Mouse (Mus musculus) right cerebral cortex, postnatal 4 days (tissue): Measurements from ENCODE around the gene Fmnl2.

Experiments used
- DNase-seq: peaks from one replicate; pipeline ENCODE4 v3.0.0-alpha.2; 2022

Fmnl2 gene

GRCm38 (mm10) chr2:52866151-52866550 lies 8.5 kb downstream of the Fmnl2 start:
- no peak for DNase-seq

DNA sequence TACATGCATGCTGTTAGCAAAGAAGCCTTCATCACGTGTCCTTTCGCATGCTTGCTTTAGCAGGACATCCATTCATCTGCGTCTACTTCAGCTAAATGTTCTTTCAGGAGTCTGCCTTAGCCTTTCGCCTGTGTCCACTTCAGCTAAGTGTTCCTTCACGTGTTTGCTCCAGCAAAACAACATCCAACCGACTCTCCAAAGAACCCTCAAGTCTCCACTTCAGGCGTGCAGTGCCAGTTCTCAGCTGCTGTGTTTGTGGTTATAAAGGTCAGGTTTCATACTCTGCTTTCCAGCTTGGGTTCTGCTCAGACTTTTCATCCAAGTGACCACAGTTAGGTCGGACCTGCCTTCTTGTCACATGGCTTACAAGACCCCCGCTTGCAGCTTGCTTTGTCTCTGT lies 10.1 kb downstream of the Fmnl2 start:
- no peak for DNase-seq

DNA sequence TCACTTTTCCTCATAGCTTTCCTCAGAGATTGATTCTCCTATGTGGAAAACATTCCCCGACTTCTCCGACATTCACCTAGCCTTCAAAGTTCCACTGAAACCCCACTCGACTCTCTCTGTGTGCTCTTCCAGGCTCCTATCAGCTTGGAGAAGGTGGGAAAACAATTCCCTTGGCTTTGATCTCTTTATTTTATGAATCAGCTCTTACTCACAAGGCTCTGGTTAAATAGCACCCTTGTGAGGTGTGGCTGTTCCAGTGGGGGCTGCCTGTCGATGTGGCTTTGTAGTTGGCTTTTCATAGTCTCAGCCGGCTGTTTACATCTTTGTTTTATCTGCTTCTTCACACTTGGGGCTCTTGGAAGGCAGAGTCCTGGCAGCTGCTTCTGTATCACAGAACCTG lies 10.5 kb downstream of the Fmnl2 start:
- no peak for DNase-seq

- DNase-seq = no peak
Measured at GRCm38 (mm10) chr2:52872636-52873035, 15.0 kb downstream of the Fmnl2 start.

GRCm38 (mm10) chr2:52873276-52874063 lies 15.8 kb downstream of the Fmnl2 start:
- no peak for DNase-seq

- no peak for DNase-seq
Measured at GRCm38 (mm10) chr2:52874721-52875120, 17.1 kb downstream of the Fmnl2 start.

DNA sequence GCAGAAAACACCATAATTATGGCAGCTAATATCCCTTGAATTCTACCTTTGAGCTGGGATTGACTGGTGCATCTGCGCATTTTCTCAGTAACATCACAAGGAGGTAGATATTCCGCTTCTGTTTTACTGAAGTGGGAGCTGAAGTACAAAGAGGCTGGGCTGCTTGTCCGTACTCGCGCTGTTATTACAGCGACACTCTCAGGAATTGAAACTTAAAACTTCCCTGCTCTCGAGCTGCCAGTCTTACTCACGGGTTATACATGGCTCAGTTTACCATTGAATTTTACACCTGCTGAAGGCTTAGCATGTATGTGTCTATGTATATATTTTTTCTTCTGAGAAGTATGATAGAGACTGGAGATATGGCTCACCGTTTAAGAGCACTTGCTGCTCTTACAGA lies 18.1 kb downstream of the Fmnl2 start:
- DNase-seq = no peak

- DNase-seq = no peak
Measured at GRCm38 (mm10) chr2:52883401-52883800, 25.7 kb downstream of the Fmnl2 start.

DNA sequence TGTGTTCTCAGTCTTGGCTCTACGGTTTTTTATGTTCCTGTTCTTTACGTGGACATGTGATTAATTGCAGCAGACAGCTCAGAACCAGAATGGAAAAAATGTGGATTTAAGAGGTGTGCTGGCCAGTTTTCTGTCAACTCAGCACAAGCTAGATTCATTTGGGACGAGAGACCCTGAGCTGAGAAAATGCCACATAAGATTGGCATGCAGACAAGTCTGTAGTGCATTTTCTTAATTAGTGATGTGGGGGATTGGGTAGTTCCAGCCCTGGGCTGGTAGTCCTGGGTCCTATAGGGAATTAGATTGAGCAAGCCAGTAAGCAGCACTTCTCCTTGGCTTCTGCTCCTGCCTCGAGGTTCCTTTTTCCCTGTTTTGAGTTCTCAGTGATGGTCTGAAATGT lies 26.4 kb downstream of the Fmnl2 start:
- no peak for DNase-seq

GRCm38 (mm10) chr2:52885071-52885470 lies 27.4 kb downstream of the Fmnl2 start:
- DNase-seq = no peak

- no peak for DNase-seq
Measured at GRCm38 (mm10) chr2:52887281-52887680, 29.6 kb downstream of the Fmnl2 start.

GRCm38 (mm10) chr2:52891115-52891514 lies 33.5 kb downstream of the Fmnl2 start:
- no peak for DNase-seq

GRCm38 (mm10) chr2:52891744-52892143 lies 34.1 kb downstream of the Fmnl2 start:
- DNase-seq = no peak

DNA sequence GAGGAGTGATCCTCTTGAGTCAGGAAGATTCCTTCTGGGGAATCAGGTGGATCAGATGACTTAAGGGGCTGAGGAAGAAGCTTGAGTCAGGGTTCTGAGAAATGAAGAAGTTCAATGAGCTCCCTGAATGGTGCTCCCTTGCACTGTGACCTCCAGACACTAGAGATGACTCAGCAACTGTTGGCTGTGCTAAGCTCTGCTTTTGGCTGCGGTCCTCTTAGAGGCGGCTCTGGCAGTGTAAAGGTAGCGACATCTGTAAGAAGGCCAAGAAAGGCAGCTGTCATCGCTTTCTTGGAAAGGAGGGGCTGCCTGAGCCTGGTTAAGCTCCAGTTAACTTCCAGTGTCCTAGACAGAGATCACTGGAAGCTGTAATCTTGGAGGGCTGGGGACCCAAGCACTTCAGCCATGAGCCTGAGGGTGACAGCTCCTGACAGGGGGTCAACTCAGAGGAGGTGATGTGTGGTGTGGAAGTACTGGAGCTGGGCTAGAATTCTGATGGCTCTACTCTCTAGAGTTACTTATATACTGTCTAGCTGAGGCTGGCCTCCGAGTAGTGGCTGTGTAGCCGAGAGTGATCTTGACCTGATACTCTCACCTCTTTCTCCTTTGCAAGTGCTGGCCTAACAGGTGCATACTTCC lies 37.4 kb downstream of the Fmnl2 start:
- DNase-seq = no peak

GRCm38 (mm10) chr2:52896995-52897394 lies 39.3 kb downstream of the Fmnl2 start:
- DNase-seq = no peak

GRCm38 (mm10) chr2:52900780-52901179 lies 43.1 kb downstream of the Fmnl2 start:
- DNase-seq = no peak

- no peak for DNase-seq
Measured at GRCm38 (mm10) chr2:52901300-52902013, 43.8 kb downstream of the Fmnl2 start.

- no peak for DNase-seq
Measured at GRCm38 (mm10) chr2:52902456-52902855, 44.8 kb downstream of the Fmnl2 start.

- peak; percentile 28 for DNase-seq
Measured at GRCm38 (mm10) chr2:52903228-52903963, 45.7 kb downstream of the Fmnl2 start.

- DNase-seq = no peak
Measured at GRCm38 (mm10) chr2:52904526-52904925, 46.9 kb downstream of the Fmnl2 start.

GRCm38 (mm10) chr2:52913311-52913710 lies 55.7 kb downstream of the Fmnl2 start:
- DNase-seq = no peak

GRCm38 (mm10) chr2:52913746-52914145 lies 56.1 kb downstream of the Fmnl2 start:
- no peak for DNase-seq

GRCm38 (mm10) chr2:52915536-52915935 lies 57.9 kb downstream of the Fmnl2 start:
- no peak for DNase-seq
